Mouse (Mus musculus): ENCODE data around the gene Cenpf. TPM values are rescaled to one million over a fixed set of nuclear protein-coding genes. Genes with fewer than 3 reads are reported as not detected.

The Cenpf gene
- 96.7 and 101 TPM in 2 replicates for polyA plus RNA-seq (2015; fragmentation: Nextera tagmentation; extraction: Ambion mirVana)

DNA sequence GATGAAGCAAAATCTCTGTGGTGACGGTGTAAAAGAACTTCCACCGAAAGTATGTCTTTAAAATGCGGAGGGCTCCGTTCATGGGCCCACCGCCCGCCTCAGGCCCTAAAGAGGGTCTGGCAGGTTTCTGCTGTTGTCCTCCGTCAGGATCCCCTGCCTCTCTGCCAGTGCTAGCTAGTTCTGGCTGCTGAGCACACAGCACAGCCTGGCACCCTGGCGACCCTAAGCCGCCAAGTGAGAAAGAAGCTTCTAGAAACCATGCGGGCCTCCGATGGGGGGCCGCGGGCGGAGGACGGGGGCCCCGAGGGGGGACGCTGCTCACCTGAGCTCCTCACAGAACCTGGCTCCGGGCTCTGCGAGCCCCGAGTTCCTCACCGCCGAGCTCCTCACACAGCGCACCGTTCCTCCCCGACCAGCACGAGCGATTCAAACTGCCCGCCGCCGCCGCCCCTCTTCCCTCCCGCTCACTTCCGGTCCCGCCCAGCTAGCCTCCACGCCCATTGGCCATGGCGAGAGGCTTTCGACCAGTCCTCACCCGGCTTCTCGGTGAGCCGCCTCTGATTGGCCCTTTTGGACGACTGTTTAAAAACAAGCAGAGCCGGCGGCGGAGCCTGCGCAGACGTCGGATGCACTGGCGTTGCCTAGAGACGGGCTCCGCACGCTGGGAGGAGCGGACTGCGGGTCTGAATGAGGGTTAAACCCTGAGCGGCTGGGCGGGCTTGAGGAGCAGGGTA lies at the start of gene Cenpf:
TSS of gene Cenpf (minus strand) at position 433 of the 734 bp plus-strand sequence.
- Histone ChIP-seq H3K36me3 (peaks cover 21% of the 10 kb centered on the region), H3K4me2 (peak within 1 kb of the TSS; percentile 85), H3K27me3 (no peaks in the 10 kb centered on the region), H3K4me1 (peaks cover 34% of the 10 kb centered on the region), H3K9me3 (no peaks in the 10 kb centered on the region), H3K27ac (peak within 1 kb of the TSS; percentile 57), H3K4me3 (peak within 1 kb of the TSS; percentile 88), H3K9ac (peak within 1 kb of the TSS; percentile 76)
- WGBS, result under 1% methylated on average over 55 of the region's 55 CpGs
- peak; percentile 100 for ATAC-seq (ENCODE audit: borderline replicate concordance, extremely low read depth, low FRiP score, low TSS enrichment)

DNA sequence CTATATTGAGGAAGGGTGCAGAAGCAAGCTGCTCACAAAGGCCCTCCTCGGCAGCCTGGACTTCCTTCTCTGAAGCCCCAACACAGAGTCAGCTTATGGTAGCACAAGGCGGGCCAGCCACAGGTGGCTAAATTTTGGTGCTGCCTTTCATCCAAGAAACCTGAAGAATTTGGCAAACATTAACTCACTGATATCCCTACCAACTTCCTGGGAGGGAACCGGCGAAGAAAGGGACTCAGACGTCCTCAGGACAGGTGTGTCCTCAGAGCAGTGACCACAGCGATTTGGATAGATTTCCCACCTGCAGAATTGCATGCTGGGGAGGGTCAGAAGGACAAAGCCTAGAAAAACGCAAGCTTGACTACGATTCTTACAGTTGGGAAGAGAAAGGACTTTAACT lies 44.3 kb upstream of the Cenpf start:
- ATAC-seq (ENCODE audit: borderline replicate concordance, extremely low read depth, low FRiP score, low TSS enrichment), result no peak
- Histone ChIP-seq H3K27me3 (no peaks in the 10 kb centered on the region), H3K27ac (peak overlapping the region; percentile 68), H3K9me3 (no peaks in the 10 kb centered on the region), H3K9ac (no peak overlapping the region), H3K4me1 (peaks cover 32% of the 10 kb centered on the region), H3K36me3 (no peaks in the 10 kb centered on the region), H3K4me2 (no peak overlapping the region), H3K4me3 (no peak overlapping the region)
- WGBS, result 58% methylated on average over 8 of the region's 8 CpGs

DNA sequence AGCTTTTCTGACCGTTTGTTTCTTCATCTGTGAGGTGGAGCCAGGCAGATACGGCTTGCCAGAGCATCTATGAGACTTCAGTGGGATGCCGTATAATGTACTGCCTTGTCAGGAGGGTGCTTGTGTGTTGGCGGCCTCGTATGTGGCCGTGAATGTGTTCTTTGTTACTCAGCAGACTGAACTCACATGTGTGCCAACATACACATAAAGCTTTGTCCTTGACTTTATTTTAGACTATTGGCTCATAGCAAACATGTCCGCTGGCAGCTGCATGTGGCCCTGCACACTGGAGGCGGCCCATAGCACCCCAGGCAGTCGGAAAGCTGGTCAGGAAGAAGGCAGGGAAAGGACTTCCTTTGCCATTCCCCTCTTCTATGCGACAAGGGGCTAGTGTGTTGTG lies 43.8 kb upstream of the Cenpf start:
- H3K4me2 ChIP-seq, result no peak overlapping the region
- H3K4me1 ChIP-seq, result peaks cover 36% of the 10 kb centered on the region
- H3K9ac ChIP-seq, result no peak overlapping the region

GRCm38 (mm10) chr1:189729141-189729815 lies 41.4 kb upstream of the Cenpf start:
- Histone ChIP-seq H3K4me3 (peak overlapping the region; percentile 92), H3K27ac (peak overlapping the region; percentile 99; the same call in 1 of the 2 replicates), H3K36me3 (no peaks in the 10 kb centered on the region), H3K4me1 (peaks cover 43% of the 10 kb centered on the region), H3K9ac (peak overlapping the region; percentile 83), H3K9me3 (no peaks in the 10 kb centered on the region), H3K4me2 (peak overlapping the region; percentile 69), H3K27me3 (no peaks in the 10 kb centered on the region)
- ATAC-seq (ENCODE audit: borderline replicate concordance, extremely low read depth, low FRiP score, low TSS enrichment), result no peak
- 9% methylated on average over 17 of the region's 17 CpGs for WGBS

More for the DNA sequence above, 43.8 kb upstream of the Cenpf start:
- H3K27ac ChIP-seq, result peak overlapping the region; percentile 68
- ATAC-seq (ENCODE audit: borderline replicate concordance, extremely low read depth, low FRiP score, low TSS enrichment), result no peak
- no peaks in the 10 kb centered on the region for H3K36me3 ChIP-seq
- no peak overlapping the region for H3K4me3 ChIP-seq
- WGBS, result 46% methylated on average over 10 of the region's 10 CpGs
- H3K27me3 ChIP-seq, result no peaks in the 10 kb centered on the region
- H3K9me3 ChIP-seq, result no peaks in the 10 kb centered on the region

DNA sequence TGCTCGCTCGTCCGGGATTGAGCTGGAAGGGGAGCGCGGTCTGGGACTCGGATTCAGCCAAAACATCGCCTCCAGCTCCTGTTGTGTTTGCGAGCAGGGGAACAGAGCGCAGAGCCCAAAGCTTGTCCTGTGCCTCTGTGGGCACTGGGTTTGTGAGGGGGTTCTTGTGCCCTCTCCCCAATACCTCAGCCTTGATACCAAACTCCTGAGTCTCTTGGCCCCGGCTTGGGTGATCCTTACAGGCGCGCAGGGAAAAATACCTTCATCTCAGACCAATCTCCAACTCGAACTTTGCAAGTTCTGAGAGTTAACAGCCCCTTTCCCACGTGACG lies 40.9 kb upstream of the Cenpf start:
- H3K9ac ChIP-seq, result peak overlapping the region; percentile 83
- peak overlapping the region; percentile 99 for H3K27ac ChIP-seq
- no peaks in the 10 kb centered on the region for H3K27me3 ChIP-seq
- no peaks in the 10 kb centered on the region for H3K36me3 ChIP-seq
- ATAC-seq (ENCODE audit: borderline replicate concordance, extremely low read depth, low FRiP score, low TSS enrichment), result no peak
- WGBS, result 1% methylated on average over 15 of the region's 15 CpGs
- H3K4me3 ChIP-seq, result peak overlapping the region; percentile 92
- no peaks in the 10 kb centered on the region for H3K9me3 ChIP-seq
- H3K4me2 ChIP-seq, result peak overlapping the region; percentile 69
- H3K4me1 ChIP-seq, result peaks cover 43% of the 10 kb centered on the region

- Histone ChIP-seq H3K9ac (peak within 1 kb of the TSS; percentile 83), H3K4me3 (peak within 1 kb of the TSS; percentile 92), H3K4me1 (peaks cover 43% of the 10 kb centered on the region), H3K27me3 (no peaks in the 10 kb centered on the region), H3K36me3 (no peaks in the 10 kb centered on the region), H3K9me3 (no peaks in the 10 kb centered on the region), H3K4me2 (peak within 1 kb of the TSS; percentile 69), H3K27ac (peak within 1 kb of the TSS; percentile 99)
- WGBS, result under 1% methylated on average over 85 of the region's 98 CpGs
- ATAC-seq (ENCODE audit: borderline replicate concordance, extremely low read depth, low FRiP score, low TSS enrichment), result peak; percentile 94
These were observed 40.2 kb upstream of the Cenpf start, which contains the start of gene Ptpn14 for GRCm38 (mm10) chr1:189727884-189728783. Gene Ptpn14, plus strand, starts transcription at chr1:189728268.

- H3K4me1 ChIP-seq, result peaks cover 42% of the 10 kb centered on the region
These were observed 39.5 kb upstream of the Cenpf start for GRCm38 (mm10) chr1:189727346-189727883.

DNA sequence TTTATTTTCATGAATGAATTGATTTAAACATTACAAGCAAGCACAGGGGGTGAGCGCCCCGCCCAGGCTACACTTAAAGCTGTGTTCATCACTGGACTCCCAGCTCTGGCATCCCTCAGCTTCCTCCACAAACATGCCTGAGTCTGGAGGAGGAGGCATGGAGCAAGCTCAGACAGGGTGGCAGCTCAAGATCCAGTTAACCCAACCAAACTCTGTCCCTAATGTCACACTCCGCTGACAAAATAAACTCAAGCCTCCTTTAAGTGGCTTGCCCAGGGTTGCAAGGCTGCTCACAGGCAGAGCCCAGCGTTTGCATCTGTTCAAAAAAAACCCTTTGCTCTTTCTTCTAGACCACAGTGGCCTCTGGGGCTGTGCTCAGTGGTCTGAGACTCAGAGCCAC lies 38.2 kb upstream of the Cenpf start:
- H3K4me1 ChIP-seq, result peaks cover 30% of the 10 kb centered on the region
- ATAC-seq (ENCODE audit: borderline replicate concordance, extremely low read depth, low FRiP score, low TSS enrichment), result no peak
- no peaks in the 10 kb centered on the region for H3K27me3 ChIP-seq
- 67% methylated on average over 4 of the region's 4 CpGs for WGBS
- H3K4me2 ChIP-seq, result no peak overlapping the region
- peak overlapping the region; percentile 99 for H3K27ac ChIP-seq
- H3K4me3 ChIP-seq, result no peak overlapping the region
- H3K9ac ChIP-seq, result no peak overlapping the region
- no peaks in the 10 kb centered on the region for H3K36me3 ChIP-seq
- no peaks in the 10 kb centered on the region for H3K9me3 ChIP-seq

More at GRCm38 (mm10) chr1:189727346-189727883, 39.5 kb upstream of the Cenpf start:
- ATAC-seq (ENCODE audit: borderline replicate concordance, extremely low read depth, low FRiP score, low TSS enrichment), result peak; percentile 75
- Histone ChIP-seq H3K27ac (peak overlapping the region; percentile 99), H3K27me3 (no peaks in the 10 kb centered on the region), H3K36me3 (no peaks in the 10 kb centered on the region), H3K4me2 (peak overlapping the region; percentile 69), H3K4me3 (peak overlapping the region; percentile 92), H3K9ac (peak overlapping the region; percentile 45), H3K9me3 (no peaks in the 10 kb centered on the region)
- 1% methylated on average over 22 of the region's 22 CpGs for WGBS

- Histone ChIP-seq H3K9ac (no peak overlapping the region), H3K27me3 (no peaks in the 10 kb centered on the region), H3K36me3 (no peaks in the 10 kb centered on the region), H3K4me3 (no peak overlapping the region), H3K9me3 (no peaks in the 10 kb centered on the region), H3K4me2 (no peak overlapping the region), H3K27ac (no peak overlapping the region), H3K4me1 (0 out of 2 replicates have a peak, but pooled peaks cover 5% of the 10 kb centered on the region)
- WGBS, result 74% methylated on average over 5 of the region's 5 CpGs
- ATAC-seq (ENCODE audit: borderline replicate concordance, extremely low read depth, low FRiP score, low TSS enrichment), result no peak
These were observed 30.7 kb upstream of the Cenpf start for GRCm38 (mm10) chr1:189718600-189718999.

- 80% methylated on average over 11 of the region's 11 CpGs for WGBS
- ATAC-seq (ENCODE audit: borderline replicate concordance, extremely low read depth, low FRiP score, low TSS enrichment), result no peak
- H3K4me3 ChIP-seq, result no peak overlapping the region
- H3K4me1 ChIP-seq, result 0 out of 2 replicates have a peak, but pooled peaks cover 5% of the 10 kb centered on the region
- no peaks in the 10 kb centered on the region for H3K27me3 ChIP-seq
- H3K9ac ChIP-seq, result no peak overlapping the region
- H3K36me3 ChIP-seq, result no peaks in the 10 kb centered on the region
- no peak overlapping the region for H3K27ac ChIP-seq
- no peaks in the 10 kb centered on the region for H3K9me3 ChIP-seq
- no peak overlapping the region for H3K4me2 ChIP-seq
These were observed 29.7 kb upstream of the Cenpf start for GRCm38 (mm10) chr1:189717546-189717945.

Measured in lung, embryonic 15.5 days (tissue).